Mouse (Mus musculus) large intestine, adult 2 months (tissue): ENCODE measurements around the gene Tlr9. TPM values are rescaled to one million over a fixed set of nuclear protein-coding genes. Genes with fewer than 3 reads are reported as not detected.

Source experiments
- DNase-seq: peaks from one replicate; pipeline ENCODE4 v3.0.0-alpha.2; 2012; ENCODE audit warnings: low read depth, low spot score
- WGBS: fragments of 180-500 bp; shearing (Covaris S2); methylation state at CpG from one replicate; pipeline ENCODE4 v1.1.7; 2018; 5-methylcytosine and 5-hydroxymethylcytosine counted together
- polyA plus RNA-seq: library from polyadenylated mRNA; depleted of rRNA; stranded (reverse); fragments of >200 nt; gene quantifications from 2 replicates; pipeline ENCODE4 v1.2.3, GENCODE M21; 2012; rRNA removed

Gene Tlr9
- polyA plus RNA-seq, 1 experiment: 3.3 TPM

- WGBS: 83% methylated on average over 3 of the region's 3 CpGs
- no peak for DNase-seq
Measured at GRCm38 (mm10) chr9:106261491-106261890, 39.1 kb downstream of the Tlr9 start.

GRCm38 (mm10) chr9:106262075-106262474 is 39.7 kb downstream of the Tlr9 start:
- 58% methylated on average over 3 of the region's 3 CpGs for WGBS
- DNase-seq: no peak

GRCm38 (mm10) chr9:106263381-106263924 is 41.1 kb downstream of the Tlr9 start:
- 38% methylated on average over 9 of the region's 9 CpGs for WGBS
- DNase-seq: no peak

GRCm38 (mm10) chr9:106265358-106266075 is 43.1 kb downstream of the Tlr9 start:
- WGBS: 64% methylated on average over 12 of the region's 12 CpGs
- DNase-seq: no peak

- 27% methylated on average over 2 of the region's 2 CpGs for WGBS
Measured at GRCm38 (mm10) chr9:106266936-106267657, 44.7 kb downstream of the Tlr9 start.

GRCm38 (mm10) chr9:106268421-106268820 is 46.0 kb downstream of the Tlr9 start:
- DNase-seq: no peak

More at GRCm38 (mm10) chr9:106266936-106267657, 44.7 kb downstream of the Tlr9 start:
- DNase-seq: no peak

GRCm38 (mm10) chr9:106269076-106269788 is 46.8 kb downstream of the Tlr9 start:
- no peak for DNase-seq
- WGBS: 57% methylated on average over 9 of the region's 9 CpGs

More at GRCm38 (mm10) chr9:106268421-106268820, 46.0 kb downstream of the Tlr9 start:
- WGBS: 61% methylated on average over 4 of the region's 4 CpGs

- no peak for DNase-seq
- WGBS: 4% methylated on average over 2 of the region's 2 CpGs
Measured at GRCm38 (mm10) chr9:106269879-106270278, 47.5 kb downstream of the Tlr9 start.

GRCm38 (mm10) chr9:106270656-106271055 is 48.3 kb downstream of the Tlr9 start:
- DNase-seq: no peak
- 73% methylated on average over 4 of the region's 4 CpGs for WGBS

- WGBS: 86% methylated on average over 1 of the region's 1 CpGs
- DNase-seq: no peak
Measured at GRCm38 (mm10) chr9:106272288-106272687, 49.9 kb downstream of the Tlr9 start.

GRCm38 (mm10) chr9:106273276-106273675 is 50.9 kb downstream of the Tlr9 start:
- DNase-seq: no peak
- WGBS: 89% methylated on average over 12 of the region's 12 CpGs

- WGBS: 61% methylated on average over 4 of the region's 4 CpGs
- no peak for DNase-seq
Measured at GRCm38 (mm10) chr9:106273791-106274190, 51.4 kb downstream of the Tlr9 start.

GRCm38 (mm10) chr9:106274652-106275180 is 52.3 kb downstream of the Tlr9 start:
- DNase-seq: no peak
- 84% methylated on average over 8 of the region's 8 CpGs for WGBS

- 31% methylated on average over 1 of the region's 1 CpGs for WGBS
- DNase-seq: no peak
Measured at GRCm38 (mm10) chr9:106275806-106276205, 53.4 kb downstream of the Tlr9 start.

Other genes starting within 250 kb of the Tlr9 start
- 19.4 and 21.8 TPM in 2 replicates for gene Col6a4, start 125.8 kb upstream of the Tlr9 start, polyA plus RNA-seq
- 6.7 and 15.6 TPM in 2 replicates for gene Glyctk, start 64.5 kb upstream of the Tlr9 start, polyA plus RNA-seq
- 48.0 and 56.3 TPM in 2 replicates for gene Wdr82, start 51.7 kb upstream of the Tlr9 start, polyA plus RNA-seq
- gene Ppm1m, start 22.9 kb upstream of the Tlr9 start, polyA plus RNA-seq: 14.6 and 15.7 TPM in 2 replicates
- 33.5 and 33.6 TPM in 2 replicates for gene Twf2, start 19.5 kb upstream of the Tlr9 start, polyA plus RNA-seq
- 106 and 167 TPM in 2 replicates for gene Alas1, start 26.1 kb downstream of the Tlr9 start, polyA plus RNA-seq
- gene Poc1a, start 58.5 kb downstream of the Tlr9 start, polyA plus RNA-seq: 19.7 and 23.2 TPM in 2 replicates
- 12.6 and 15.2 TPM in 2 replicates for gene Dusp7, start 146.0 kb downstream of the Tlr9 start, polyA plus RNA-seq
- 788 and 789 TPM in 2 replicates for gene Rpl29, start 206.9 kb downstream of the Tlr9 start, polyA plus RNA-seq
- 88.7 and 135 TPM in 2 replicates for gene Acy1, start 215.7 kb downstream of the Tlr9 start, polyA plus RNA-seq
- gene Abhd14b, start 224.9 kb downstream of the Tlr9 start, polyA plus RNA-seq: 58.1 and 64.3 TPM in 2 replicates
- gene Abhd14a, start 225.1 kb downstream of the Tlr9 start, polyA plus RNA-seq: 43.9 and 46.5 TPM in 2 replicates
- 15.4 and 17.4 TPM in 2 replicates for gene Pcbp4, start 230.7 kb downstream of the Tlr9 start, polyA plus RNA-seq
- gene Gpr62, start 243.3 kb downstream of the Tlr9 start, polyA plus RNA-seq: 0.05 and 0.21 TPM in 2 replicates